Mouse (Mus musculus): ENCODE measurements around the gene Shc2. TPM values are rescaled to one million over a fixed set of nuclear protein-coding genes. Genes with fewer than 3 reads are reported as not detected.
A peak's percentile ranks its signal among the peaks of the same experiment; 100 is the strongest.

The Shc2 gene
- polyA plus RNA-seq, 1 experiment: 2.7 TPM

- Histone ChIP-seq H3K4me1 (ENCODE audit: control insufficient read depth, insufficient read depth, low read length) (no peaks in the 10 kb centered on the region), H3K4me3 (replicated peaks; ENCODE audit: extremely low read depth, low read depth, low read length) (no peak overlapping the region)
- 69% methylated on average over 7 of the region's 7 CpGs for WGBS
- no peak for DNase-seq
- TF ChIP-seq CTCF (IDR thresholded peaks at IDR 0.05; ENCODE audit: insufficient read depth, low read length): no peak
- no peak for TF ChIP-seq POLR2A (IDR thresholded peaks at IDR 0.05; ENCODE audit: borderline replicate concordance, extremely low read depth, low read depth, low read length)
Measured at GRCm38 (mm10) chr10:79652789-79653188, 15.1 kb upstream of the Shc2 start.

- Histone ChIP-seq H3K4me1 (ENCODE audit: control insufficient read depth, insufficient read depth, low read length) (no peaks in the 10 kb centered on the region), H3K4me3 (replicated peaks; ENCODE audit: extremely low read depth, low read depth, low read length) (no peak overlapping the region)
- 26% methylated on average over 7 of the region's 7 CpGs for WGBS
- TF ChIP-seq POLR2A (IDR thresholded peaks at IDR 0.05; ENCODE audit: borderline replicate concordance, extremely low read depth, low read depth, low read length) (no peak), CTCF (IDR thresholded peaks at IDR 0.05; ENCODE audit: insufficient read depth, low read length) (peak; percentile 95)
- peak; percentile 54 for DNase-seq
Measured at GRCm38 (mm10) chr10:79649070-79649751, 11.5 kb upstream of the Shc2 start.

DNA sequence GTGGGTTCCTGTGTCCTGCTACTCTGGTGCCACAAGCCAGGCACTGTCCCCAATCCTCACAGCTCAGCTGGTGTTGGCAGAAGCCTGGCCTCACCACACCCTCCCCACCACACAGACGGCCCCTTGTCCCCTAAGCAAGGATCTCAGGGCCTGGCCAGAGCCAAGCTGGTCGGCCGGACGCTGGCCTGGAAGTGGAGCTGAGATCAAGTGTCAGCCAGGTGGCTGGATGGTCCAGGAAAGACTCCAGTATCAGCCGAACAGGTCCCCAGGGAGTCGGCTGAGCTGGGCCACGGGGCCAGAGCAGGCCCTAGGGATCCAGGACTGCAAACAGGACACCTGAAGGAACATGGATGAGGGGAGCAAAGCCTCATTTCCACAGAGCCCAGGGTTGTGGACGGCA, 8.0 kb upstream of the Shc2 start, which contains the start of gene Odf3l2:
Gene Odf3l2 (minus strand): TSS at position 28 of the 400 bp plus-strand sequence.
- 63% methylated on average over 8 of the region's 8 CpGs for WGBS
- Histone ChIP-seq H3K4me3 (replicated peaks; ENCODE audit: extremely low read depth, low read depth, low read length) (no peak within 1 kb of the TSS), H3K4me1 (ENCODE audit: control insufficient read depth, insufficient read depth, low read length) (no peaks in the 10 kb centered on the region)
- TF ChIP-seq CTCF (IDR thresholded peaks at IDR 0.05; ENCODE audit: insufficient read depth, low read length): no peak
- no peak for TF ChIP-seq POLR2A (IDR thresholded peaks at IDR 0.05; ENCODE audit: borderline replicate concordance, extremely low read depth, low read depth, low read length)
- DNase-seq: no peak

DNA sequence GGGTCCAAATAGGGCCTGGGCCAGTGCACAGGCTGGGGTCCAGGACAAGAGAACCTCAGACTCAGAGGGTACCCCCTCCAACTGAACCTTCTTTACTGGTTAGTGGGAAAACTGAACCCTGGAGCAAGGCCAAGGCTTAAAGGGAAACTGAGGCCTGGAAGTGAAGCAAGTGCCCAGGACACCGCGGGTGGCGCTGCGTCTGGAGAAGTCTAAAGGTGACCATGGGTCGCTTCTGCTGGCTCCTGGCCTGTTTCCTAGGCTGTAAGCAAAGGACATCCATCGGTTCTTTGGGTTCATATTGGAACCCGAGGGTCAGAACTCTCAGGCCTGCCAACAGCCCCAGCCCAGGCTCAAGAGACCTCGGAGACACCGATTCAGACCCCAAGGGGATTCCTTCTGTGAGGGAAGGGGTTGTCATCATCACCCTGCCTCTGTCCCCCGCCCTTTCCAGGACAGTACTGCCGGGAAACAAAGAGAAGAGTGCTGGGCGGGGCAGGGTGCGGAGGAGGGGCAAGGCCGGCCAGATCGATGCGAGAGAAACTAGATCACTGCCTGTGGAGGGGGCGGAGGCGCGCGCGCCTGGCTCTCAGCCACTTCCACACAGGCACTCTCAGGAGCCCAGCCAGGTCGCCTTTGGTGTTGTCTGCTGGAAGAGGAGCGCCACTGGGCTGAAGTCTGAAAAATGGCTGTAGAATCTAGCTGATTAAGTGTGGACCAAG, 927 bp upstream of the Shc2 start:
- TF ChIP-seq POLR2A (IDR thresholded peaks at IDR 0.05; ENCODE audit: borderline replicate concordance, extremely low read depth, low read depth, low read length): no peak
- no peak for TF ChIP-seq CTCF (IDR thresholded peaks at IDR 0.05; ENCODE audit: insufficient read depth, low read length)
- DNase-seq: no peak
- WGBS: 10% methylated on average over 23 of the region's 23 CpGs
- H3K4me3 ChIP-seq (replicated peaks; ENCODE audit: extremely low read depth, low read depth, low read length): no peak overlapping the region
- H3K4me1 ChIP-seq (ENCODE audit: control insufficient read depth, insufficient read depth, low read length): no peaks in the 10 kb centered on the region

GRCm38 (mm10) chr10:79636287-79636686, 1.4 kb downstream of the Shc2 start:
- TF ChIP-seq CTCF (IDR thresholded peaks at IDR 0.05; ENCODE audit: insufficient read depth, low read length): no peak
- no peak for TF ChIP-seq POLR2A (IDR thresholded peaks at IDR 0.05; ENCODE audit: borderline replicate concordance, extremely low read depth, low read depth, low read length)
- Histone ChIP-seq H3K4me3 (replicated peaks; ENCODE audit: extremely low read depth, low read depth, low read length) (no peak overlapping the region), H3K4me1 (ENCODE audit: control insufficient read depth, insufficient read depth, low read length) (no peaks in the 10 kb centered on the region)
- DNase-seq: no peak
- WGBS: 81% methylated on average over 8 of the region's 8 CpGs

- H3K4me3 ChIP-seq (replicated peaks; ENCODE audit: extremely low read depth, low read depth, low read length): no peak overlapping the region
- no peak for DNase-seq
- 69% methylated on average over 17 of the region's 17 CpGs for WGBS
Measured at GRCm38 (mm10) chr10:79633006-79633777, 4.5 kb downstream of the Shc2 start.

DNA sequence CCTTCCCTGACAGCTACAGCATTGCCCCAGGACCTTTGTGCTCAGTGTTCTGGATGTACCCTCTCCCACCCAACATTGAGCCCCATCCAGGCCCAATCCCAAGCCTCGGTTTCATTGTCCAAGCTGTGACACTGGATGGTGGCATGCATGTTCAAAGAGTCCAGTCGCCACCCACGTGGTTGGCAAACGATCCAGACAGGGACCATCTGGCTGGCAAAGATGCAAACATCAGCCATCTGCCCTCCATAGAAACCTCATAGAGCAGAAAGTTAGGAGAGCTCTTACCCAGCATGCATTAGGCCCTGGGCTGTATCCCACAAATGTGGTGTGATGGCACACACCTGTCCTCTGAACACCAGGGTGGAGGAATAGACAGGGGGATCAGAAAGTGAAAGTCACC, 6.3 kb downstream of the Shc2 start:
- 77% methylated on average over 4 of the region's 4 CpGs for WGBS
- H3K4me3 ChIP-seq (replicated peaks; ENCODE audit: extremely low read depth, low read depth, low read length): no peak overlapping the region
- no peak for TF ChIP-seq CTCF (IDR thresholded peaks at IDR 0.05; ENCODE audit: insufficient read depth, low read length)
- no peak for TF ChIP-seq POLR2A (IDR thresholded peaks at IDR 0.05; ENCODE audit: borderline replicate concordance, extremely low read depth, low read depth, low read length)
- no peak for DNase-seq
- H3K4me1 ChIP-seq (ENCODE audit: control insufficient read depth, insufficient read depth, low read length): no peaks in the 10 kb centered on the region

More at GRCm38 (mm10) chr10:79633006-79633777, 4.5 kb downstream of the Shc2 start:
- TF ChIP-seq CTCF (IDR thresholded peaks at IDR 0.05; ENCODE audit: insufficient read depth, low read length) (no peak), POLR2A (IDR thresholded peaks at IDR 0.05; ENCODE audit: borderline replicate concordance, extremely low read depth, low read depth, low read length) (no peak)
- no peaks in the 10 kb centered on the region for H3K4me1 ChIP-seq (ENCODE audit: control insufficient read depth, insufficient read depth, low read length)

GRCm38 (mm10) chr10:79628377-79628776, 9.3 kb downstream of the Shc2 start:
- TF ChIP-seq POLR2A (IDR thresholded peaks at IDR 0.05; ENCODE audit: borderline replicate concordance, extremely low read depth, low read depth, low read length) (no peak), CTCF (IDR thresholded peaks at IDR 0.05; ENCODE audit: insufficient read depth, low read length) (no peak)
- Histone ChIP-seq H3K4me3 (replicated peaks; ENCODE audit: extremely low read depth, low read depth, low read length) (no peak overlapping the region), H3K4me1 (ENCODE audit: control insufficient read depth, insufficient read depth, low read length) (no peaks in the 10 kb centered on the region)
- DNase-seq: no peak
- 81% methylated on average over 5 of the region's 5 CpGs for WGBS

- DNase-seq: no peak
- 79% methylated on average over 10 of the region's 10 CpGs for WGBS
- no peak overlapping the region for H3K4me3 ChIP-seq (replicated peaks; ENCODE audit: extremely low read depth, low read depth, low read length)
- H3K4me1 ChIP-seq (ENCODE audit: control insufficient read depth, insufficient read depth, low read length): no peaks in the 10 kb centered on the region
- TF ChIP-seq POLR2A (IDR thresholded peaks at IDR 0.05; ENCODE audit: borderline replicate concordance, extremely low read depth, low read depth, low read length): no peak
- no peak for TF ChIP-seq CTCF (IDR thresholded peaks at IDR 0.05; ENCODE audit: insufficient read depth, low read length)
Measured at GRCm38 (mm10) chr10:79626156-79626555, 11.6 kb downstream of the Shc2 start.
